Mouse (Mus musculus): ENCODE results near the gene Itgav. TPM values are rescaled to one million over a fixed set of nuclear protein-coding genes. Genes with fewer than 3 reads are reported as not detected.
A peak's percentile ranks its signal among the peaks of the same experiment; 100 is the strongest.

Itgav gene
- polyA plus RNA-seq, 1 experiment from 2014 or later: 16.9 TPM

- Histone ChIP-seq H3K4me2 (no peak overlapping the region), H3K27me3 (replicated peaks) (no peaks in the 10 kb centered on the region), H3K9me3 (no peaks in the 10 kb centered on the region), H3K4me3 (no peak overlapping the region), H3K36me3 (replicated peaks) (no peaks in the 10 kb centered on the region), H3K4me1 (peaks cover under 1% of the 10 kb centered on the region; the same call in 1 of the 2 replicates), H3K27ac (no peak overlapping the region), H3K9ac (no peak overlapping the region)
- WGBS: 91% methylated on average over 4 of the region's 4 CpGs
- ATAC-seq (replicated peaks): no peak
Measured at GRCm38 (mm10) chr2:83718341-83718740, 5.9 kb upstream of the Itgav start.

- no peak overlapping the region for H3K27ac ChIP-seq
- ATAC-seq (replicated peaks): no peak
- H3K4me2 ChIP-seq: no peak overlapping the region
- 94% methylated on average over 3 of the region's 3 CpGs for WGBS
- no peaks in the 10 kb centered on the region for H3K36me3 ChIP-seq (replicated peaks)
- H3K4me1 ChIP-seq: peaks cover 20% of the 10 kb centered on the region
- no peaks in the 10 kb centered on the region for H3K27me3 ChIP-seq (replicated peaks)
- H3K4me3 ChIP-seq: no peak overlapping the region
- no peaks in the 10 kb centered on the region for H3K9me3 ChIP-seq
- no peak overlapping the region for H3K9ac ChIP-seq
Measured at GRCm38 (mm10) chr2:83721635-83722034, 2.6 kb upstream of the Itgav start.

- ATAC-seq (replicated peaks): no peak
- no peak overlapping the region for H3K9ac ChIP-seq
Measured at GRCm38 (mm10) chr2:83722936-83723335, 1.3 kb upstream of the Itgav start.

GRCm38 (mm10) chr2:83723346-83723745 lies 851 bp upstream of the Itgav start:
- Histone ChIP-seq H3K4me2 (peak overlapping the region; percentile 98), H3K4me3 (peak overlapping the region; percentile 88), H3K4me1 (peaks cover 20% of the 10 kb centered on the region), H3K9me3 (no peaks in the 10 kb centered on the region), H3K36me3 (replicated peaks) (no peaks in the 10 kb centered on the region), H3K27me3 (replicated peaks) (no peaks in the 10 kb centered on the region), H3K9ac (no peak overlapping the region), H3K27ac (0 out of 2 replicates have a peak overlapping the region, but pooled peaks have one; percentile 79)
- WGBS: 48% methylated on average over 2 of the region's 2 CpGs
- no peak for ATAC-seq (replicated peaks)

More at GRCm38 (mm10) chr2:83722936-83723335, 1.3 kb upstream of the Itgav start:
- no peak overlapping the region for H3K4me3 ChIP-seq
- no peaks in the 10 kb centered on the region for H3K9me3 ChIP-seq
- no peak overlapping the region for H3K27ac ChIP-seq
- H3K27me3 ChIP-seq (replicated peaks): no peaks in the 10 kb centered on the region
- no peak overlapping the region for H3K4me2 ChIP-seq
- H3K4me1 ChIP-seq: peaks cover 20% of the 10 kb centered on the region
- no peaks in the 10 kb centered on the region for H3K36me3 ChIP-seq (replicated peaks)

- Histone ChIP-seq H3K9ac (peak overlapping the region; percentile 56), H3K4me3 (peak overlapping the region; percentile 88), H3K9me3 (no peaks in the 10 kb centered on the region), H3K27me3 (replicated peaks) (no peaks in the 10 kb centered on the region), H3K27ac (peak overlapping the region; percentile 79), H3K4me2 (peak overlapping the region; percentile 98), H3K36me3 (replicated peaks) (no peaks in the 10 kb centered on the region), H3K4me1 (peaks cover 20% of the 10 kb centered on the region)
- peak; percentile 76 for ATAC-seq (replicated peaks)
- 2% methylated on average over 43 of the region's 44 CpGs for WGBS
Measured at GRCm38 (mm10) chr2:83724827-83725730, 882 bp downstream of the Itgav start.

GRCm38 (mm10) chr2:83725796-83726195 lies 1.6 kb downstream of the Itgav start:
- Histone ChIP-seq H3K27me3 (replicated peaks) (no peaks in the 10 kb centered on the region), H3K4me2 (peak overlapping the region; percentile 98), H3K27ac (no peak overlapping the region), H3K4me3 (peak overlapping the region; percentile 88), H3K9ac (no peak overlapping the region), H3K36me3 (replicated peaks) (no peaks in the 10 kb centered on the region), H3K9me3 (no peaks in the 10 kb centered on the region), H3K4me1 (peaks cover 20% of the 10 kb centered on the region)
- ATAC-seq (replicated peaks): no peak
- 72% methylated on average over 4 of the region's 4 CpGs for WGBS

- H3K9me3 ChIP-seq: no peaks in the 10 kb centered on the region
Measured at GRCm38 (mm10) chr2:83728238-83728682, 4.1 kb downstream of the Itgav start.

GRCm38 (mm10) chr2:83729339-83729738 lies 5.1 kb downstream of the Itgav start:
- H3K9ac ChIP-seq: no peak overlapping the region
- H3K4me1 ChIP-seq: peaks cover 14% of the 10 kb centered on the region
- no peaks in the 10 kb centered on the region for H3K27me3 ChIP-seq (replicated peaks)
- no peak overlapping the region for H3K27ac ChIP-seq
- H3K9me3 ChIP-seq: no peaks in the 10 kb centered on the region
- no peak overlapping the region for H3K4me3 ChIP-seq
- ATAC-seq (replicated peaks): no peak
- 76% methylated on average over 5 of the region's 5 CpGs for WGBS
- no peak overlapping the region for H3K4me2 ChIP-seq
- H3K36me3 ChIP-seq (replicated peaks): no peaks in the 10 kb centered on the region

More at GRCm38 (mm10) chr2:83728238-83728682, 4.1 kb downstream of the Itgav start:
- H3K4me2 ChIP-seq: no peak overlapping the region
- no peak overlapping the region for H3K9ac ChIP-seq
- WGBS: 82% methylated on average over 4 of the region's 4 CpGs
- H3K36me3 ChIP-seq (replicated peaks): no peaks in the 10 kb centered on the region
- H3K27ac ChIP-seq: no peak overlapping the region
- peaks cover 23% of the 10 kb centered on the region for H3K4me1 ChIP-seq
- H3K27me3 ChIP-seq (replicated peaks): no peaks in the 10 kb centered on the region
- no peak for ATAC-seq (replicated peaks)
- no peak overlapping the region for H3K4me3 ChIP-seq

- H3K4me2 ChIP-seq: no peak overlapping the region
- H3K4me3 ChIP-seq: no peak overlapping the region
- no peaks in the 10 kb centered on the region for H3K9me3 ChIP-seq
- 95% methylated on average over 4 of the region's 4 CpGs for WGBS
- H3K4me1 ChIP-seq: peaks cover 3% of the 10 kb centered on the region; the same call in 1 of the 2 replicates
- no peaks in the 10 kb centered on the region for H3K36me3 ChIP-seq (replicated peaks)
- ATAC-seq (replicated peaks): no peak
- H3K27ac ChIP-seq: no peak overlapping the region
- no peaks in the 10 kb centered on the region for H3K27me3 ChIP-seq (replicated peaks)
- no peak overlapping the region for H3K9ac ChIP-seq
Measured at GRCm38 (mm10) chr2:83732896-83733295, 8.7 kb downstream of the Itgav start.

GRCm38 (mm10) chr2:83733981-83734393 lies 9.8 kb downstream of the Itgav start:
- Histone ChIP-seq H3K27me3 (replicated peaks) (no peaks in the 10 kb centered on the region), H3K4me2 (no peak overlapping the region), H3K4me3 (no peak overlapping the region), H3K9me3 (no peaks in the 10 kb centered on the region), H3K36me3 (replicated peaks) (no peaks in the 10 kb centered on the region), H3K9ac (no peak overlapping the region), H3K27ac (no peak overlapping the region), H3K4me1 (peaks cover 3% of the 10 kb centered on the region; the same call in 1 of the 2 replicates)
- ATAC-seq (replicated peaks): no peak
- 94% methylated on average over 13 of the region's 13 CpGs for WGBS

GRCm38 (mm10) chr2:83735276-83735675 lies 11.1 kb downstream of the Itgav start:
- no peak overlapping the region for H3K4me3 ChIP-seq
- no peak overlapping the region for H3K27ac ChIP-seq
- no peak for ATAC-seq (replicated peaks)
- H3K27me3 ChIP-seq (replicated peaks): no peaks in the 10 kb centered on the region
- peaks cover 3% of the 10 kb centered on the region; the same call in 1 of the 2 replicates for H3K4me1 ChIP-seq
- H3K36me3 ChIP-seq (replicated peaks): no peaks in the 10 kb centered on the region
- H3K9ac ChIP-seq: no peak overlapping the region
- 81% methylated on average over 5 of the region's 5 CpGs for WGBS
- H3K4me2 ChIP-seq: no peak overlapping the region
- H3K9me3 ChIP-seq: no peaks in the 10 kb centered on the region

GRCm38 (mm10) chr2:83736836-83737235 lies 12.6 kb downstream of the Itgav start:
- WGBS: 97% methylated on average over 5 of the region's 5 CpGs
- Histone ChIP-seq H3K4me3 (no peak overlapping the region), H3K36me3 (replicated peaks) (no peaks in the 10 kb centered on the region), H3K27me3 (replicated peaks) (no peaks in the 10 kb centered on the region), H3K4me2 (no peak overlapping the region), H3K9me3 (no peaks in the 10 kb centered on the region), H3K27ac (no peak overlapping the region), H3K4me1 (no peaks in the 10 kb centered on the region), H3K9ac (no peak overlapping the region)
- ATAC-seq (replicated peaks): no peak

Data from midbrain, embryonic 15.5 days (tissue).